Mouse (Mus musculus): ENCODE results near the gene Slc7a1. TPM values are rescaled to one million over a fixed set of nuclear protein-coding genes. Genes with fewer than 3 reads are reported as not detected.

Gene Slc7a1
- total RNA-seq, 2 experiments from 2014 or later: 16.2 to 17.7 TPM

GRCm38 (mm10) chr5:148278233-148278632 is 121.5 kb downstream of the Slc7a1 start:
- intact Hi-C loops (cut with DNase I): no loop called here

More at GRCm38 (mm10) chr5:148278233-148278632, 121.5 kb downstream of the Slc7a1 start:
- no peak for DNase-seq

Other genes starting within 250 kb of the Slc7a1 start
- gene Ubl3, start 152.9 kb upstream of the Slc7a1 start, total RNA-seq (2021): 10 to 100 TPM; 84.6 to 95.6 TPM